Mouse (Mus musculus) G1E-ER4 (cell line): ENCODE data around the gene Znfx1. TPM values are rescaled to one million over a fixed set of nuclear protein-coding genes. Genes with fewer than 3 reads are reported as not detected.

Source experiments
- GATA1 ChIP-seq: IDR thresholded peaks from one replicate; pipeline ENCODE4 v1.8.0; 2012; ENCODE audit warnings: low read length, inconsistent platforms
- polyA plus RNA-seq: library from polyadenylated mRNA; stranded (reverse); fragments of >175 nt; gene quantifications from 2 replicates; pipeline ENCODE4 v1.2.3, GENCODE M21; 2012

Gene Znfx1
- polyA plus RNA-seq, 1 experiment: 2.8 TPM

- TF ChIP-seq GATA1: no peak
Observed at GRCm38 (mm10) chr2:166990861-166991260, 72.0 kb downstream of the Znfx1 start.

Other genes starting within 250 kb of the Znfx1 start
- gene Cse1l, start 157.0 kb downstream of the Znfx1 start, polyA plus RNA-seq: 8.5 and 11.8 TPM in 2 replicates
- gene Stau1, start 66.7 kb downstream of the Znfx1 start, polyA plus RNA-seq: 35.5 and 36.5 TPM in 2 replicates
- gene Ddx27, start 47.8 kb downstream of the Znfx1 start, polyA plus RNA-seq: 124 and 127 TPM in 2 replicates
- 0.04 and 0.21 TPM in 2 replicates for gene Kcnb1, start 127.1 kb upstream of the Znfx1 start, polyA plus RNA-seq
- gene Ptgis, start 177.6 kb upstream of the Znfx1 start, polyA plus RNA-seq: not detected in 2 replicates